Mouse (Mus musculus) MEL (cell line): ENCODE data around the gene Spns2. TPM values are rescaled to one million over a fixed set of nuclear protein-coding genes. Genes with fewer than 3 reads are reported as not detected.

Experiments
- DNase-seq: peaks from one replicate; pipeline ENCODE4 v3.0.0; 2011; ENCODE audit warnings: low read depth, low spot score
- H3K27ac ChIP-seq: 2 replicates; pipeline ENCODE4 v1.5.1; 2012; ENCODE audit warnings: low read depth, mild to moderate bottlenecking, control low read depth, low read length, moderate library complexity; ENCODE audit not compliant: control insufficient read depth
- H3K27me3 ChIP-seq, 2 experiments: fragments of 150-350 bp in 1 of 2; sonication (generic) in 1 of 2; 2 replicates each; pipeline ENCODE4 v1.6.1; 2012; ENCODE audit warnings: low read length in 2 of 2, mild to moderate bottlenecking in 2 of 2, improper control_type of control experiment in 1 of 2, moderate library complexity in 1 of 2; ENCODE audit not compliant: insufficient read depth in 2 of 2, control insufficient read depth in 1 of 2
- H3K36me3 ChIP-seq, 2 experiments: 2 replicates each; pipeline ENCODE4 v1.6.1; 2012 to 2014; ENCODE audit warnings: low read length in 2 of 2, improper control_type of control experiment in 1 of 2, inconsistent platforms in 1 of 2, mild to moderate bottlenecking in 1 of 2; ENCODE audit not compliant: insufficient read depth in 2 of 2, control insufficient read depth in 1 of 2
- H3K4me1 ChIP-seq, 2 experiments: fragments of 150-350 bp in 1 of 2; sonication (generic) in 1 of 2; 2 replicates each; pipeline ENCODE4 v1.6.1; 2012; ENCODE audit warnings: low read length in 2 of 2, improper control_type of control experiment in 1 of 2, mild to moderate bottlenecking in 1 of 2; ENCODE audit not compliant: insufficient read depth in 2 of 2, control insufficient read depth in 1 of 2
- H3K4me3 ChIP-seq, 2 experiments: fragments of 150-350 bp in 1 of 2; sonication (generic) in 1 of 2; 2 replicates each; pipeline ENCODE4 v1.5.1; 2012; ENCODE audit warnings: low read depth in 2 of 2, low read length in 2 of 2, mild to moderate bottlenecking in 2 of 2, moderate library complexity in 2 of 2, control low read depth in 1 of 2, improper control_type of control experiment in 1 of 2; ENCODE audit not compliant: control insufficient read depth in 1 of 2, insufficient read depth in 1 of 2
- H3K79me2 ChIP-seq: 2 replicates; pipeline ENCODE4 v1.6.1; 2012; ENCODE audit warnings: mild to moderate bottlenecking, low read length, moderate library complexity; ENCODE audit not compliant: control insufficient read depth, poor library complexity, insufficient read depth
- H3K9ac ChIP-seq: 2 replicates; pipeline ENCODE4 v1.6.1; 2012; ENCODE audit warnings: low read depth, mild to moderate bottlenecking, control low read depth, low read length, moderate library complexity; ENCODE audit not compliant: control insufficient read depth, poor library complexity, severe bottlenecking
- H3K9me3 ChIP-seq: fragments of 150-350 bp; sonication (generic); replicated peaks from 2 replicates; pipeline ENCODE4 v1.6.1; 2012; ENCODE audit warnings: mild to moderate bottlenecking, low read length, improper control_type of control experiment, moderate library complexity; ENCODE audit not compliant: insufficient read depth
- CHD1 ChIP-seq: IDR thresholded peaks from 2 replicates; pipeline ENCODE4 v1.6.1; 2012; ENCODE audit warnings: low read depth, mild to moderate bottlenecking, inconsistent platforms, low read length, improper control_type of control experiment
- CTCF ChIP-seq, 3 experiments: IDR thresholded peaks in 2 of 3; conservative IDR thresholded peaks in 1 of 3; 2 replicates each; pipeline ENCODE4 v1.5.1; 2011 to 2012; ENCODE audit warnings: low read length in 3 of 3, low read depth in 2 of 3, mild to moderate bottlenecking in 2 of 3, improper control_type of control experiment in 1 of 3, inconsistent platforms in 1 of 3, mixed read lengths in 1 of 3, moderate library complexity in 1 of 3; ENCODE audit not compliant: control insufficient read depth in 1 of 3, insufficient read depth in 1 of 3, poor library complexity in 1 of 3, severe bottlenecking in 1 of 3
- E2F4 ChIP-seq: IDR thresholded peaks from 2 replicates; pipeline ENCODE4 v1.6.1; 2011; ENCODE audit warnings: low read depth, low read length, improper control_type of control experiment, borderline replicate concordance
- EP300 ChIP-seq, 2 experiments: IDR thresholded peaks; 2 replicates each; pipeline ENCODE4 v1.6.1; 2011; ENCODE audit warnings: improper control_type of control experiment in 2 of 2, low read length in 2 of 2, low read depth in 1 of 2, mild to moderate bottlenecking in 1 of 2
- GABPA ChIP-seq: IDR thresholded peaks from 2 replicates; pipeline ENCODE4 v1.6.1; 2012; ENCODE audit warnings: low read depth, mild to moderate bottlenecking, inconsistent platforms, low read length, improper control_type of control experiment, moderate library complexity
- JUND ChIP-seq: IDR thresholded peaks from 2 replicates; pipeline ENCODE4 v1.6.1; 2011; ENCODE audit warnings: low read depth, mild to moderate bottlenecking, improper control_type of control experiment, low read length
- KAT2A ChIP-seq: conservative IDR thresholded peaks from 2 replicates; pipeline ENCODE4 v1.6.1; 2012; ENCODE audit warnings: low read depth, low read length, improper control_type of control experiment, inconsistent platforms
- MAFK ChIP-seq: IDR thresholded peaks from 2 replicates; pipeline ENCODE4 v1.6.1; 2011; ENCODE audit warnings: low read depth, mild to moderate bottlenecking, low read length, improper control_type of control experiment, borderline replicate concordance
- MAX ChIP-seq: IDR thresholded peaks from 2 replicates; pipeline ENCODE4 v1.6.1; 2011; ENCODE audit warnings: low read length, improper control_type of control experiment
- MAZ ChIP-seq: IDR thresholded peaks from 2 replicates; pipeline ENCODE4 v1.6.1; 2012; ENCODE audit warnings: low read depth, mild to moderate bottlenecking, inconsistent platforms, low read length, improper control_type of control experiment
- MEF2A ChIP-seq: IDR thresholded peaks from 2 replicates; pipeline ENCODE4 v1.6.1; 2014; ENCODE audit warnings: low read depth, mild to moderate bottlenecking, inconsistent platforms, low read length, improper control_type of control experiment; ENCODE audit not compliant: poor library complexity, insufficient replicate concordance, severe bottlenecking; ENCODE audit errors: extremely low read depth
- MXI1 ChIP-seq: IDR thresholded peaks from 2 replicates; pipeline ENCODE4 v1.6.1; 2011; ENCODE audit warnings: mild to moderate bottlenecking, low read depth, low read length, improper control_type of control experiment
- NRF1 ChIP-seq: IDR thresholded peaks from 2 replicates; pipeline ENCODE4 v1.6.1; 2014; ENCODE audit warnings: low read depth, mild to moderate bottlenecking, inconsistent platforms, low read length, improper control_type of control experiment, moderate library complexity; ENCODE audit not compliant: poor library complexity, insufficient read depth, severe bottlenecking
- POLR2AphosphoS2 ChIP-seq: IDR thresholded peaks from 2 replicates; pipeline ENCODE4 v1.6.1; 2011; ENCODE audit warnings: low read length, improper control_type of control experiment
- RAD21 ChIP-seq: IDR thresholded peaks from 2 replicates; pipeline ENCODE4 v1.6.1; 2011; ENCODE audit warnings: mild to moderate bottlenecking, low read depth, low read length, improper control_type of control experiment
- RCOR1 ChIP-seq: IDR thresholded peaks from 2 replicates; pipeline ENCODE4 v1.6.1; 2012; ENCODE audit warnings: low read depth, mild to moderate bottlenecking, inconsistent platforms, low read length, improper control_type of control experiment
- SIN3A ChIP-seq: IDR thresholded peaks from 2 replicates; pipeline ENCODE4 v1.6.1; 2012; ENCODE audit warnings: low read length, improper control_type of control experiment, inconsistent platforms
- TAL1 ChIP-seq: IDR thresholded peaks from 2 replicates; pipeline ENCODE4 v1.6.1; 2012; ENCODE audit warnings: mild to moderate bottlenecking, inconsistent platforms, low read length, moderate library complexity, mixed read lengths
- TCF12 ChIP-seq: IDR thresholded peaks from 2 replicates; pipeline ENCODE4 v1.6.1; 2014; ENCODE audit warnings: low read depth, mild to moderate bottlenecking, inconsistent platforms, low read length, improper control_type of control experiment, moderate library complexity
- USF1 ChIP-seq: IDR thresholded peaks from 2 replicates; pipeline ENCODE4 v1.6.1; 2014; ENCODE audit warnings: low read depth, mild to moderate bottlenecking, inconsistent platforms, low read length, improper control_type of control experiment, moderate library complexity
- ZC3H11A ChIP-seq: IDR thresholded peaks from 2 replicates; pipeline ENCODE4 v1.6.1; 2012; ENCODE audit warnings: low read depth, mild to moderate bottlenecking, inconsistent platforms, low read length, improper control_type of control experiment
- ZKSCAN1 ChIP-seq: IDR thresholded peaks from 2 replicates; pipeline ENCODE4 v1.6.1; 2012; ENCODE audit warnings: low read depth, mild to moderate bottlenecking, inconsistent platforms, low read length, improper control_type of control experiment, moderate library complexity
- polyA plus RNA-seq, 2 experiments: library from polyadenylated mRNA; stranded (reverse) in 1 of 2; unstranded in 1 of 2; fragments of >175 nt in 1 of 2; fragments of >200 nt in 1 of 2; gene quantifications; 2 replicates each; pipeline versions ENCODE4 v1.2.1 to v1.2.4; 2012; ENCODE audit warnings: low replicate concordance in 2 of 2, low read depth in 1 of 2; ENCODE audit not compliant: insufficient read length in 2 of 2, insufficient read depth in 1 of 2, missing spikeins in 1 of 2
- total RNA-seq: library from RNA; depleted of rRNA; stranded (reverse); fragments of 300-350 nt; gene quantifications from 2 replicates; pipeline ENCODE4 v1.2.3, GENCODE M21; 2012

Spns2 gene
- total and polyA plus RNA-seq, 3 experiments: 0.58 to 3.0 TPM; not detected in 1

GRCm38 (mm10) chr11:72417376-72417775, 72.3 kb downstream of the Spns2 start:
- DNase-seq: no peak
- Histone ChIP-seq H3K4me1 (peaks cover 12 to 34% of the 10 kb centered on the region in 2 experiments), H3K36me3 (peaks cover 0 to 18% of the 10 kb centered on the region in 2 experiments; a peak in 2 of 4 replicates), H3K9me3 (no peaks in the 10 kb centered on the region), H3K79me2 (no peaks in the 10 kb centered on the region), H3K27me3 (no peaks in the 10 kb centered on the region), H3K4me3 (no peak overlapping the region), H3K27ac (no peak overlapping the region), H3K9ac (no peak overlapping the region)
- TF ChIP-seq RAD21 (no peak), TCF12 (no peak), JUND (no peak), POLR2AphosphoS2 (no peak), GABPA (no peak), ZKSCAN1 (no peak), CHD1 (no peak), CTCF (IDR thresholded peaks at IDR 0.05 in 2 of 3, conservative IDR thresholded peaks at IDR 0.05 in 1 of 3; ENCODE audit: control insufficient read depth in 1 of 3, insufficient read depth in 1 of 3, low read depth in 2 of 3, low read length in 3 of 3, poor library complexity in 1 of 3, severe bottlenecking in 1 of 3) (no peak), KAT2A (no peak), TAL1 (no peak), MXI1 (no peak), NRF1 (no peak), MEF2A (no peak), MAX (no peak), MAZ (no peak)

- H3K9ac ChIP-seq: no peak overlapping the region
- TF ChIP-seq MAFK: no peak
- TF ChIP-seq E2F4: no peak
- TF ChIP-seq SIN3A: no peak
- no peak for TF ChIP-seq ZC3H11A
- TF ChIP-seq EP300 (IDR thresholded peaks at IDR 0.05; ENCODE audit: low read depth in 1 of 2, low read length in 2 of 2): no peak
- no peak for TF ChIP-seq NRF1
- TF ChIP-seq RCOR1: no peak
- TF ChIP-seq USF1: no peak
- TF ChIP-seq TAL1: no peak
- no peaks in the 10 kb centered on the region for H3K9me3 ChIP-seq
- H3K79me2 ChIP-seq: no peaks in the 10 kb centered on the region
- H3K4me3 ChIP-seq: no peak overlapping the region
- no peak overlapping the region for H3K27ac ChIP-seq
- no peak for DNase-seq
- H3K4me1 ChIP-seq: peaks cover 12 to 30% of the 10 kb centered on the region in 2 experiments
- H3K27me3 ChIP-seq: no peaks in the 10 kb centered on the region
- peaks cover 0 to 16% of the 10 kb centered on the region in 2 experiments; a peak in 2 of 4 replicates for H3K36me3 ChIP-seq
Observed at GRCm38 (mm10) chr11:72416666-72417065, 73.0 kb downstream of the Spns2 start.
